8 mouse cellular contexts compared by ENCODE assay signal in genomic region chr9:107961881-107962280, GRCm38 (mm10). TPM values are rescaled to one million over a fixed set of nuclear protein-coding genes. Genes with fewer than 3 reads are reported as not detected.
DNase-seq lines count a peak whose midpoint lies in the region; ATAC-seq lines count a peak whose summit lies in the region.
"Had no signal": no experiment of that assay in that cellular context is flagged by ENCODE, and none has a peak within 500 bp of the region (broad histone marks: within the 10 kb centered on the region; RNA-seq: fewer than 3 reads in every experiment).

No protein-coding gene starts in this region.

- no peaks in the 10 kb centered on the region for H3K9me3 ChIP-seq in midbrain, embryonic 11.5 days (ENCODE audit: control insufficient read depth, low read length)
- no peaks in the 10 kb centered on the region for H3K9me3 ChIP-seq in midbrain, embryonic 10.5 days (replicated peaks)
- H3K9me3 ChIP-seq in embryonic facial prominence, embryonic 14.5 days (ENCODE audit: control insufficient read depth, low read length): no peaks in the 10 kb centered on the region
- H3K9me3 ChIP-seq: liver, embryonic 15.5 days had no signal

- ATAC-seq in midbrain, embryonic 11.5 days (ENCODE audit: low FRiP score): no peak; the same call in 1 of the 2 replicates
- ATAC-seq in embryonic facial prominence, embryonic 14.5 days (ENCODE audit: low read depth): 0 out of 2 replicates have a peak, but pooled peaks have one; percentile 27
- ATAC-seq in megakaryocyte progenitor cell, adult 5-6 weeks (replicated peaks; ENCODE audit: poor library complexity): 0 out of 2 replicates have a peak, but pooled peaks have one; percentile 23

- no peak overlapping the region for H3K4me2 ChIP-seq in midbrain, embryonic 11.5 days
- H3K4me2 ChIP-seq in embryonic facial prominence, embryonic 14.5 days (ENCODE audit: low read depth, low read length): no peak overlapping the region
- H3K4me2 ChIP-seq: liver, embryonic 15.5 days had no signal

- H3K9ac ChIP-seq in midbrain, embryonic 11.5 days (ENCODE audit: low read length): no peak overlapping the region
- no peak overlapping the region for H3K9ac ChIP-seq in embryonic facial prominence, embryonic 14.5 days (ENCODE audit: low read depth, low read length)
- H3K9ac ChIP-seq: liver, embryonic 15.5 days had no signal

- H3K27ac ChIP-seq in midbrain, embryonic 11.5 days (ENCODE audit: low read depth, low read length): peak overlapping the region; percentile 6; the same call in 1 of the 2 replicates
- H3K27ac ChIP-seq in midbrain, embryonic 10.5 days (replicated peaks): no peak overlapping the region
- no peak overlapping the region for H3K27ac ChIP-seq in embryonic facial prominence, embryonic 14.5 days (replicated peaks; ENCODE audit: low read depth, low read length)
- H3K27ac ChIP-seq: liver, embryonic 15.5 days had no signal

- H3K27me3 ChIP-seq in midbrain, embryonic 11.5 days (ENCODE audit: control insufficient read depth, insufficient read depth, low read length): no peaks in the 10 kb centered on the region
- H3K27me3 ChIP-seq in midbrain, embryonic 10.5 days (ENCODE audit: low read depth, poor library complexity, severe bottlenecking): no peaks in the 10 kb centered on the region
- no peaks in the 10 kb centered on the region for H3K27me3 ChIP-seq in embryonic facial prominence, embryonic 14.5 days (replicated peaks; ENCODE audit: control insufficient read depth, insufficient read depth, low read length)
- H3K27me3 ChIP-seq: liver, embryonic 15.5 days had no signal

- DNase-seq in midbrain, embryonic 11.5 days (ENCODE audit: low spot score, missing footprints): no peak
- no peak for DNase-seq in midbrain, embryonic 10.5 days (ENCODE audit: low spot score)
- DNase-seq in embryonic facial prominence, embryonic 14.5 days (ENCODE audit: low spot score): peak; percentile 67
- peak; percentile 80 for DNase-seq in layer of hippocampus, adult 11-12 months (ENCODE audit: low spot score)
- no peak for DNase-seq in cerebellum, adult 9-10 months
- no peak for DNase-seq in ovary, postnatal 14 days (ENCODE audit: low spot score)

- 0 out of 2 replicates have a peak, but pooled peaks cover 3% of the 10 kb centered on the region for H3K4me1 ChIP-seq in midbrain, embryonic 11.5 days (ENCODE audit: control insufficient read depth, insufficient read depth, low read length)
- peaks cover 36% of the 10 kb centered on the region for H3K4me1 ChIP-seq in midbrain, embryonic 10.5 days
- H3K4me1 ChIP-seq in embryonic facial prominence, embryonic 14.5 days (ENCODE audit: control insufficient read depth, insufficient read depth, low read length): no peaks in the 10 kb centered on the region

- peaks cover 11% of the 10 kb centered on the region for H3K36me3 ChIP-seq in midbrain, embryonic 11.5 days (ENCODE audit: control insufficient read depth, insufficient read depth, low read length)
- H3K36me3 ChIP-seq in midbrain, embryonic 10.5 days: peaks cover 99% of the 10 kb centered on the region
- peaks cover 40% of the 10 kb centered on the region for H3K36me3 ChIP-seq in embryonic facial prominence, embryonic 14.5 days (ENCODE audit: control insufficient read depth, insufficient read depth, low read length)

- no peak overlapping the region for H3K4me3 ChIP-seq in midbrain, embryonic 11.5 days (ENCODE audit: low read depth, low read length)
- no peak overlapping the region for H3K4me3 ChIP-seq in midbrain, embryonic 10.5 days
- H3K4me3 ChIP-seq in embryonic facial prominence, embryonic 14.5 days (ENCODE audit: low read depth, low read length): no peak overlapping the region
- H3K4me3 ChIP-seq: liver, embryonic 15.5 days had no signal

- WGBS in midbrain, embryonic 11.5 days: 47% methylated on average over 5 of the region's 5 CpGs
- 62% methylated on average over 5 of the region's 5 CpGs for WGBS in midbrain, embryonic 10.5 days
- WGBS in embryonic facial prominence, embryonic 14.5 days: 60% methylated on average over 5 of the region's 5 CpGs

RNA-seq across cellular contexts. Expression of gene Traip, which starts 11.9 kb away (rescaled TPM):
- polyA plus RNA-seq in midbrain, embryonic 11.5 days (2014; fragmentation: Nextera tagmentation; extraction: Ambion mirVana): 27.7 and 37.2 TPM in 2 replicates
- polyA plus RNA-seq in midbrain, embryonic 10.5 days (2016; fragmentation: Nextera tagmentation; extraction: Ambion mirVana): 35.8 and 41.7 TPM in 2 replicates
- 15.5 and 23.4 TPM in 2 replicates for polyA plus RNA-seq in embryonic facial prominence, embryonic 14.5 days (2014; fragmentation: Nextera tagmentation; extraction: Ambion mirVana)
- 10.1 and 11.3 TPM in 2 replicates for total RNA-seq in megakaryocyte progenitor cell, adult 5-6 weeks (2015)
- 22.7 and 32.7 TPM in 2 replicates for total RNA-seq in megakaryocyte progenitor cell, adult 5-6 weeks (2017)

RNA-seq across cellular contexts. Expression of gene Uba7, which starts 13.4 kb away (rescaled TPM):
- 5.5 and 7.5 TPM in 2 replicates for polyA plus RNA-seq in midbrain, embryonic 11.5 days (2014; fragmentation: Nextera tagmentation; extraction: Ambion mirVana)
- 6.5 and 8.1 TPM in 2 replicates for polyA plus RNA-seq in midbrain, embryonic 10.5 days (2016; fragmentation: Nextera tagmentation; extraction: Ambion mirVana)
- polyA plus RNA-seq in embryonic facial prominence, embryonic 14.5 days (2014; fragmentation: Nextera tagmentation; extraction: Ambion mirVana): 25.5 and 28.1 TPM in 2 replicates
- total RNA-seq in megakaryocyte progenitor cell, adult 5-6 weeks (2015): 29.6 and 34.4 TPM in 2 replicates
- 30.1 and 34.7 TPM in 2 replicates for total RNA-seq in megakaryocyte progenitor cell, adult 5-6 weeks (2017)

RNA-seq across cellular contexts. Expression of gene Gm20661, which starts 21.0 kb away (rescaled TPM):
- polyA plus RNA-seq in midbrain, embryonic 11.5 days (2014; fragmentation: Nextera tagmentation; extraction: Ambion mirVana): 0.74 and 1.2 TPM in 2 replicates
- polyA plus RNA-seq in midbrain, embryonic 10.5 days (2016; fragmentation: Nextera tagmentation; extraction: Ambion mirVana): 0.83 and 1.2 TPM in 2 replicates
- 5.9 and 6.9 TPM in 2 replicates for polyA plus RNA-seq in embryonic facial prominence, embryonic 14.5 days (2014; fragmentation: Nextera tagmentation; extraction: Ambion mirVana)
- 0.49 TPM in 1 of 2 replicates, not detected in the other for total RNA-seq in megakaryocyte progenitor cell, adult 5-6 weeks (2015)
- not detected in 2 replicates for total RNA-seq in megakaryocyte progenitor cell, adult 5-6 weeks (2017)

RNA-seq across cellular contexts. Expression of gene Inka1, which starts 23.8 kb away (rescaled TPM):
- 20.7 and 25.3 TPM in 2 replicates for polyA plus RNA-seq in midbrain, embryonic 11.5 days (2014; fragmentation: Nextera tagmentation; extraction: Ambion mirVana)
- 29.7 and 32.1 TPM in 2 replicates for polyA plus RNA-seq in midbrain, embryonic 10.5 days (2016; fragmentation: Nextera tagmentation; extraction: Ambion mirVana)
- polyA plus RNA-seq in embryonic facial prominence, embryonic 14.5 days (2014; fragmentation: Nextera tagmentation; extraction: Ambion mirVana): 77.7 and 84.8 TPM in 2 replicates
- 13.7 and 23.2 TPM in 2 replicates for total RNA-seq in megakaryocyte progenitor cell, adult 5-6 weeks (2015)
- total RNA-seq in megakaryocyte progenitor cell, adult 5-6 weeks (2017): 18.2 and 22.6 TPM in 2 replicates

RNA-seq across cellular contexts. Expression of gene Camkv, which starts 26.4 kb away (rescaled TPM):
- polyA plus RNA-seq in midbrain, embryonic 11.5 days (2014; fragmentation: Nextera tagmentation; extraction: Ambion mirVana): 6.3 and 6.7 TPM in 2 replicates
- 20.9 and 23.0 TPM in 2 replicates for polyA plus RNA-seq in midbrain, embryonic 10.5 days (2016; fragmentation: Nextera tagmentation; extraction: Ambion mirVana)
- 2.2 and 2.6 TPM in 2 replicates for polyA plus RNA-seq in embryonic facial prominence, embryonic 14.5 days (2014; fragmentation: Nextera tagmentation; extraction: Ambion mirVana)
- total RNA-seq in megakaryocyte progenitor cell, adult 5-6 weeks (2015): not detected in 2 replicates
- total RNA-seq in megakaryocyte progenitor cell, adult 5-6 weeks (2017): 0.20 TPM in 1 of 2 replicates, not detected in the other

Comparison
In these comparisons a context has a peak if more than half of its experiments do, and no peak if none do; other contexts are left out.
1. DNase-seq: peak in embryonic facial prominence, embryonic 14.5 days (single experiment) and layer of hippocampus, adult 11-12 months (single experiment); none in midbrain, embryonic 11.5 days (single experiment), midbrain, embryonic 10.5 days (single experiment), cerebellum, adult 9-10 months (single experiment) and ovary, postnatal 14 days (single experiment).